Mouse (Mus musculus): ENCODE measurements around the gene Olfr625-ps1. TPM values are rescaled to one million over a fixed set of nuclear protein-coding genes. Genes with fewer than 3 reads are reported as not detected.
"Not testable (repeated sequence)": the region's sequence is repeated elsewhere in the genome, so short reads cannot be mapped to it uniquely, and the experiment has no call there.

The Olfr625-ps1 gene
- polyA plus RNA-seq, 1 experiment from 2014 or later: not detected

DNA sequence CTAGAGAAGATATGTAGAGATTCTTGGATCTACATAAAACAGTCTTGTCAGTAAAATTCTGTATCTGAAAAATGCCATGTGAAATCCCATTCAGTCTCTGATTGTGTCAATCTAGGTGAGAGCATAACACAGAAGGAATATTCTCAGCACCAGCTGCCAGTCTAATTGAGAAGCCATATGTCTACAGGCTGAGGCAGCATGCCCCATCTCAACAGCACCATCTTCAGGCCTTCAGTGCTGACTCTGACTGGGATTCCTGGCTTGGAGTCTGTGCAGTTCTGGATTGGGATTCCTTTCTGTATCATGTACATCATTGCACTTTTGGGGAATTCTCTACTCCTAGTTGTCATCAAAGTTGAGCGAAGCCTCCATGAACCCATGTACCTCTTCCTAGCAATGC lies 33.9 kb downstream of the Olfr625-ps1 start:
- WGBS: 92% methylated on average over 1 of the region's 1 CpGs
- H3K27me3 ChIP-seq (ENCODE audit: control insufficient read depth, insufficient read depth, low read length); H3K4me1 ChIP-seq (ENCODE audit: control insufficient read depth, insufficient read depth, low read length); H3K27ac ChIP-seq (ENCODE audit: low read length); H3K9me3 ChIP-seq (replicated peaks; ENCODE audit: control insufficient read depth, low read length); ATAC-seq (replicated peaks; ENCODE audit: extremely low read depth, insufficient read depth, low FRiP score); H3K4me2 ChIP-seq (ENCODE audit: low read depth, low read length); H3K9ac ChIP-seq (ENCODE audit: low read length); H3K4me3 ChIP-seq (ENCODE audit: low read length); H3K36me3 ChIP-seq (ENCODE audit: control insufficient read depth, insufficient read depth): not testable (repeated sequence)

DNA sequence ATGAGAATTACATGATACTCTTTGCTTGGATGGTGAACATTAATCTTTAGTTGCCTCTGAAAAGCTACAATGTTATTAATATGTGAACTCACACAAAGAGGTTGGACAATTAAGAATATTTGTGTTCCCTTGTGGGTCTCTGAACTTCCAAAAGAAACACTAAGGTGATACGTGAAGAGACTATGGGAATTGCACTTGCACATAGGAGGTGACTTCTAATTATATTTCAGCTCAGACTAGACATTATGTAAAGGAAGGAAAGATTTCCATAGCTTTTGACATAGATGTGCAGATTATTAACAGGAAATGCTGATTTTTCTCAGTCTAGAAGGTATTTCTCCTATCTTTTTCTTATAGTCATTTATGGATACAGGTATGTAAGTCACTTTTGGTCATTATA lies 47.6 kb downstream of the Olfr625-ps1 start, which contains the start of gene Olfr628:
Olfr628 (plus strand) TSS at position 301 of the 400 bp plus-strand sequence.
- H3K4me1 ChIP-seq (ENCODE audit: control insufficient read depth, insufficient read depth, low read length): no peaks in the 10 kb centered on the region
- H3K4me3 ChIP-seq (ENCODE audit: low read length): no peak within 1 kb of the TSS
- H3K9me3 ChIP-seq (replicated peaks; ENCODE audit: control insufficient read depth, low read length): no peaks in the 10 kb centered on the region
- no peaks in the 10 kb centered on the region for H3K36me3 ChIP-seq (ENCODE audit: control insufficient read depth, insufficient read depth)
- H3K9ac ChIP-seq (ENCODE audit: low read length): no peak within 1 kb of the TSS
- no peak within 1 kb of the TSS for H3K27ac ChIP-seq (ENCODE audit: low read length)
- H3K27me3 ChIP-seq (ENCODE audit: control insufficient read depth, insufficient read depth, low read length): no peaks in the 10 kb centered on the region
- no peak for ATAC-seq (replicated peaks; ENCODE audit: extremely low read depth, insufficient read depth, low FRiP score)
- no peak within 1 kb of the TSS for H3K4me2 ChIP-seq (ENCODE audit: low read depth, low read length)
- 82% methylated on average over 1 of the region's 1 CpGs for WGBS

Other genes with a start within 250 kb of the Olfr625-ps1 start
- not detected in 2 replicates for gene Olfr605, start 237.3 kb upstream of the Olfr625-ps1 start, polyA plus RNA-seq (2015; fragmentation: Nextera tagmentation; extraction: Ambion mirVana)
- gene Olfr606, start 233.7 kb upstream of the Olfr625-ps1 start, polyA plus RNA-seq (2015; fragmentation: Nextera tagmentation; extraction: Ambion mirVana): not detected in 2 replicates
- 0.32 and 0.55 TPM in 2 replicates for gene Olfr607, start 218.6 kb upstream of the Olfr625-ps1 start, polyA plus RNA-seq (2015; fragmentation: Nextera tagmentation; extraction: Ambion mirVana)
- gene Olfr608, start 212.8 kb upstream of the Olfr625-ps1 start, polyA plus RNA-seq (2015; fragmentation: Nextera tagmentation; extraction: Ambion mirVana): 0.91 and 1.2 TPM in 2 replicates
- gene Olfr609, start 184.7 kb upstream of the Olfr625-ps1 start, polyA plus RNA-seq (2015; fragmentation: Nextera tagmentation; extraction: Ambion mirVana): not detected in 2 replicates
- gene Olfr610, start 170.6 kb upstream of the Olfr625-ps1 start, polyA plus RNA-seq (2015; fragmentation: Nextera tagmentation; extraction: Ambion mirVana): not detected in 2 replicates
- not detected in 2 replicates for gene Olfr611, start 161.9 kb upstream of the Olfr625-ps1 start, polyA plus RNA-seq (2015; fragmentation: Nextera tagmentation; extraction: Ambion mirVana)
- not detected in 2 replicates for gene Olfr612, start 140.0 kb upstream of the Olfr625-ps1 start, polyA plus RNA-seq (2015; fragmentation: Nextera tagmentation; extraction: Ambion mirVana)
- gene Olfr613, start 134.6 kb upstream of the Olfr625-ps1 start, polyA plus RNA-seq (2015; fragmentation: Nextera tagmentation; extraction: Ambion mirVana): not detected in 2 replicates
- not detected in 2 replicates for gene Olfr615, start 126.6 kb upstream of the Olfr625-ps1 start, polyA plus RNA-seq (2015; fragmentation: Nextera tagmentation; extraction: Ambion mirVana)
- not detected in 2 replicates for gene Olfr616, start 113.6 kb upstream of the Olfr625-ps1 start, polyA plus RNA-seq (2015; fragmentation: Nextera tagmentation; extraction: Ambion mirVana)
- gene Olfr617, start 109.7 kb upstream of the Olfr625-ps1 start, polyA plus RNA-seq (2015; fragmentation: Nextera tagmentation; extraction: Ambion mirVana): not detected in 2 replicates
- not detected in 2 replicates for gene Olfr618, start 92.6 kb upstream of the Olfr625-ps1 start, polyA plus RNA-seq (2015; fragmentation: Nextera tagmentation; extraction: Ambion mirVana)
- not detected in 2 replicates for gene Olfr619, start 82.1 kb upstream of the Olfr625-ps1 start, polyA plus RNA-seq (2015; fragmentation: Nextera tagmentation; extraction: Ambion mirVana)
- gene Olfr620, start 70.2 kb upstream of the Olfr625-ps1 start, polyA plus RNA-seq (2015; fragmentation: Nextera tagmentation; extraction: Ambion mirVana): not detected in 2 replicates
- not detected in 2 replicates for gene Olfr622, start 40.0 kb upstream of the Olfr625-ps1 start, polyA plus RNA-seq (2015; fragmentation: Nextera tagmentation; extraction: Ambion mirVana)
- gene Olfr623, start 19.0 kb upstream of the Olfr625-ps1 start, polyA plus RNA-seq (2015; fragmentation: Nextera tagmentation; extraction: Ambion mirVana): not detected in 2 replicates
- 0.03 and 0.04 TPM in 2 replicates for gene Olfr624, start 11.5 kb upstream of the Olfr625-ps1 start, polyA plus RNA-seq (2015; fragmentation: Nextera tagmentation; extraction: Ambion mirVana)
- not detected in 2 replicates for gene Olfr243, start 32.0 kb downstream of the Olfr625-ps1 start, polyA plus RNA-seq (2015; fragmentation: Nextera tagmentation; extraction: Ambion mirVana)
- gene Olfr628, start 47.7 kb downstream of the Olfr625-ps1 start, polyA plus RNA-seq (2015; fragmentation: Nextera tagmentation; extraction: Ambion mirVana): not detected in 2 replicates
- not detected in 2 replicates for gene Olfr629, start 62.2 kb downstream of the Olfr625-ps1 start, polyA plus RNA-seq (2015; fragmentation: Nextera tagmentation; extraction: Ambion mirVana)
- gene Olfr630, start 74.6 kb downstream of the Olfr625-ps1 start, polyA plus RNA-seq (2015; fragmentation: Nextera tagmentation; extraction: Ambion mirVana): not detected in 2 replicates
- gene Olfr69, start 88.9 kb downstream of the Olfr625-ps1 start, polyA plus RNA-seq (2015; fragmentation: Nextera tagmentation; extraction: Ambion mirVana): not detected in 2 replicates
- gene Olfr68, start 97.0 kb downstream of the Olfr625-ps1 start, polyA plus RNA-seq (2015; fragmentation: Nextera tagmentation; extraction: Ambion mirVana): not detected in 2 replicates
- not detected in 2 replicates for gene Olfr67, start 109.1 kb downstream of the Olfr625-ps1 start, polyA plus RNA-seq (2015; fragmentation: Nextera tagmentation; extraction: Ambion mirVana)
- 7,811 and 8,208 TPM in 2 replicates for gene Hbb-bt, start 131.3 kb downstream of the Olfr625-ps1 start, polyA plus RNA-seq (2015; fragmentation: Nextera tagmentation; extraction: Ambion mirVana)
- gene Hbb-bs, start 145.4 kb downstream of the Olfr625-ps1 start, polyA plus RNA-seq (2015; fragmentation: Nextera tagmentation; extraction: Ambion mirVana): 24,611 and 28,119 TPM in 2 replicates
- gene Hbb-bh2, start 157.8 kb downstream of the Olfr625-ps1 start, polyA plus RNA-seq (2015; fragmentation: Nextera tagmentation; extraction: Ambion mirVana): not detected in 2 replicates
- gene Hbb-bh1, start 160.4 kb downstream of the Olfr625-ps1 start, polyA plus RNA-seq (2015; fragmentation: Nextera tagmentation; extraction: Ambion mirVana): 2.3 and 2.8 TPM in 2 replicates
- 147 and 172 TPM in 2 replicates for gene Hbb-y, start 170.5 kb downstream of the Olfr625-ps1 start, polyA plus RNA-seq (2015; fragmentation: Nextera tagmentation; extraction: Ambion mirVana)
- gene Olfr66, start 203.5 kb downstream of the Olfr625-ps1 start, polyA plus RNA-seq (2015; fragmentation: Nextera tagmentation; extraction: Ambion mirVana): not detected in 2 replicates
- gene Olfr64, start 211.8 kb downstream of the Olfr625-ps1 start, polyA plus RNA-seq (2015; fragmentation: Nextera tagmentation; extraction: Ambion mirVana): not detected in 2 replicates
- not detected in 2 replicates for gene Olfr65, start 220.8 kb downstream of the Olfr625-ps1 start, polyA plus RNA-seq (2015; fragmentation: Nextera tagmentation; extraction: Ambion mirVana)
- gene Olfr631, start 246.1 kb downstream of the Olfr625-ps1 start, polyA plus RNA-seq (2015; fragmentation: Nextera tagmentation; extraction: Ambion mirVana): not detected in 2 replicates